Mouse (Mus musculus) midbrain, embryonic 14.5 days (tissue): ENCODE measurements around the gene Fam168a. TPM values are rescaled to one million over a fixed set of nuclear protein-coding genes. Genes with fewer than 3 reads are reported as not detected.

Experiments used
- ATAC-seq: fragments of 200-750 bp; cut with Nextera tagmentation; 2 replicates; pipeline ENCODE4 v1.8.0; 2017; ENCODE audit warnings: moderate number of reproducible peaks, moderate library complexity; ENCODE audit not compliant: low FRiP score, low TSS enrichment
- DNase-seq: peaks from one replicate; pipeline ENCODE4 v3.0.0-alpha.2; 2015
- H3K27ac ChIP-seq: fragments of 300-500 bp; sonication (generic); replicated peaks from 2 replicates; pipeline ENCODE4 v1.5.1; 2014; ENCODE audit warnings: mild to moderate bottlenecking, low read depth, low read length, moderate library complexity
- H3K27me3 ChIP-seq: fragments of 300-500 bp; sonication (generic); 2 replicates; pipeline ENCODE4 v1.6.1; 2014; ENCODE audit warnings: low read length, control low read depth, mixed read lengths; ENCODE audit not compliant: control insufficient read depth, insufficient read depth
- H3K36me3 ChIP-seq: fragments of 300-500 bp; sonication (generic); 2 replicates; pipeline ENCODE4 v1.6.1; 2014; ENCODE audit warnings: low read length, control low read depth; ENCODE audit not compliant: control insufficient read depth, insufficient read depth
- H3K4me1 ChIP-seq: fragments of 300-500 bp; sonication (generic); 2 replicates; pipeline ENCODE4 v1.6.1; 2014; ENCODE audit warnings: mild to moderate bottlenecking, antibody characterized with exemption, low read length, control low read depth; ENCODE audit not compliant: control insufficient read depth, insufficient read depth
- H3K4me2 ChIP-seq: fragments of 300-500 bp; sonication (generic); 2 replicates; pipeline ENCODE4 v1.6.1; 2014; ENCODE audit warnings: mild to moderate bottlenecking, low read length, moderate library complexity
- H3K4me3 ChIP-seq: fragments of 300-500 bp; sonication (generic); replicated peaks from 2 replicates; pipeline ENCODE4 v1.5.1; 2014; ENCODE audit warnings: low read depth, low read length
- H3K9ac ChIP-seq: fragments of 300-500 bp; sonication (generic); replicated peaks from 2 replicates; pipeline ENCODE4 v1.6.1; 2014; ENCODE audit warnings: mild to moderate bottlenecking, low read length, moderate library complexity
- H3K9me3 ChIP-seq: fragments of 300-500 bp; sonication (generic); 2 replicates; pipeline ENCODE4 v1.6.1; 2016; ENCODE audit warnings: low read length, control low read depth, mixed read lengths; ENCODE audit not compliant: control insufficient read depth
- WGBS: fragments of 180-500 bp; shearing (Covaris S2); extraction: QIAGEN DNeasy Blood & Tissue Kit; methylation state at CpG from one replicate; pipeline ENCODE4 v1.1.7; 2014; 5-methylcytosine and 5-hydroxymethylcytosine counted together
- polyA plus RNA-seq: library from polyadenylated mRNA; unstranded; fragments of >200 nt; fragmentation: Nextera tagmentation; extraction: Ambion mirVana; gene quantifications from 2 replicates; pipeline ENCODE4 v1.2.1, GENCODE M21; 2014

Fam168a gene
- polyA plus RNA-seq, 1 experiment from 2014 or later: 113 TPM

GRCm38 (mm10) chr7:100853396-100853795 is 147.0 kb downstream of the Fam168a start:
- DNase-seq (no peak), ATAC-seq (no peak)
- 89% methylated on average over 3 of the region's 3 CpGs for WGBS
- no peak overlapping the region for H3K9ac ChIP-seq
- H3K4me2 ChIP-seq: no peak overlapping the region
- H3K4me1 ChIP-seq: peaks cover 4% of the 10 kb centered on the region; the same call in 1 of the 2 replicates
- no peak overlapping the region for H3K27ac ChIP-seq
- H3K36me3 ChIP-seq: no peaks in the 10 kb centered on the region
- no peaks in the 10 kb centered on the region for H3K27me3 ChIP-seq
- H3K9me3 ChIP-seq: no peaks in the 10 kb centered on the region
- H3K4me3 ChIP-seq: no peak overlapping the region

- DNase-seq: no peak
- 55% methylated on average over 6 of the region's 6 CpGs for WGBS
These were observed 147.8 kb downstream of the Fam168a start for GRCm38 (mm10) chr7:100854137-100854814.

GRCm38 (mm10) chr7:100854861-100855260 is 148.4 kb downstream of the Fam168a start:
- WGBS: 74% methylated on average over 5 of the region's 5 CpGs
- H3K4me1 ChIP-seq: peaks cover 4% of the 10 kb centered on the region; the same call in 1 of the 2 replicates
- no peak overlapping the region for H3K4me3 ChIP-seq
- no peak overlapping the region for H3K4me2 ChIP-seq
- ATAC-seq (no peak), DNase-seq (no peak)
- H3K9me3 ChIP-seq: no peaks in the 10 kb centered on the region
- no peaks in the 10 kb centered on the region for H3K36me3 ChIP-seq
- no peak overlapping the region for H3K9ac ChIP-seq
- no peak overlapping the region for H3K27ac ChIP-seq
- no peaks in the 10 kb centered on the region for H3K27me3 ChIP-seq

More at GRCm38 (mm10) chr7:100854137-100854814, 147.8 kb downstream of the Fam168a start:
- Histone ChIP-seq H3K27me3 (no peaks in the 10 kb centered on the region), H3K9me3 (no peaks in the 10 kb centered on the region), H3K4me3 (no peak overlapping the region), H3K4me1 (peaks cover 4% of the 10 kb centered on the region; the same call in 1 of the 2 replicates), H3K27ac (no peak overlapping the region), H3K9ac (no peak overlapping the region), H3K36me3 (no peaks in the 10 kb centered on the region), H3K4me2 (no peak overlapping the region)
- ATAC-seq: no peak

DNA sequence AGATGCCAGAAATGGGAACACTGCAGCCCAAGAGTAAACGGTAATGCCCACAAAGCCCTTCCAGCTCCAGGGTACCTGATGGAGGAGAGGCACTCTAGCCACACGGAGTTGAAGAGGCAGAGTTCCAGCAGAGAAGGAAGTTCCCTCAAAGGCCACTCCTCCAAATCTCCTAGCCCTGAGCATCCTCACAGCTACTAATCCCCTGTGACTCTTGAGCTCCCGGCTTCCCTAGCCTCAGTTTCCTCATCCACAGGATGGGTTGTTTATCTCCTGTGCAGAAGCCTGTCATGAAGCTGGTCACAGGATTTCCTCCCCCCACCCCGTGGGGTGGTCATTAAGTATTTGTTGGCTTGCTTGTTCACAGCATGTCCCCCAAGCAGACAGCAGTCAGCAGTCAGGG is 148.9 kb downstream of the Fam168a start:
- 48% methylated on average over 4 of the region's 4 CpGs for WGBS
- Histone ChIP-seq H3K27me3 (no peaks in the 10 kb centered on the region), H3K27ac (no peak overlapping the region), H3K9ac (no peak overlapping the region), H3K4me1 (peaks cover 4% of the 10 kb centered on the region; the same call in 1 of the 2 replicates), H3K4me2 (no peak overlapping the region), H3K36me3 (no peaks in the 10 kb centered on the region), H3K4me3 (no peak overlapping the region), H3K9me3 (no peaks in the 10 kb centered on the region)
- DNase-seq (no peak), ATAC-seq (no peak)

DNA sequence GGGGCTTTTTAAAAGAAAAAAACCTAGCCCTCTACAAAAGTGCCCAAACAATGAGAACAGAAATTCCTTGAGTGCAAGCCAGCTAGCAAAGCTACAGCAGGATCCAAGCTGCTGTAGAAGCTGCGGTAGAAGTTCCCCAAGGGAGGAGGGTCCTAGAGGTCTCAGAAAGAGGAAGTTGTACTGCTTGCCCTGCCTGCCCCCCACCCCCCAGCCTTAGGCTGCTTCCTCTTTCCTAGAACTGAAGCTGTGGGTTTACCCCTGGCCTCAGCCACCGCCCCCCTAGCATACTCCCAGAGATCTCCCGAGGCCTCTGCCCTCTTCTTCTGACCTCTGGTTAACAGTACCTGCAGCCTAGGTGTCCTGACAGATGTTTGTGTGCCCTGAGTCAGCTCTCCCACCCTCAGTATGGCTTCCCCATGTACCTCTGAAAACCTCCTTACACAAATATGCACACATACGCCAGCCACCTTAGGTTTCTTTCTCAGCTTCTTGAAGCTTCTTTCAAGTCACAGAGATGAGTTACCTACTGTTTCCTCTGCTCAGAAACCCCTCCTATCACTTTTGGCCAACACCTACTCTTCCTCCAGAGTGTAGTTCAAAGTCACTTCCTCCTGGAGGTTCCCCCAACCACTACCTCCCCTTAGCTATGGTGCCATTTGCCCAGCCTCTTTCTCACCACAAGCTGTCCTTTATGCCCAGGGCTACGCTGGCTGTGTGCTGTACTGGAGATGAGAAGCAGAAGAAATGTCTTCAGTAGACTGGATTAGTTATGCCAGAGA is 149.5 kb downstream of the Fam168a start:
- DNase-seq: peak; percentile 20

DNA sequence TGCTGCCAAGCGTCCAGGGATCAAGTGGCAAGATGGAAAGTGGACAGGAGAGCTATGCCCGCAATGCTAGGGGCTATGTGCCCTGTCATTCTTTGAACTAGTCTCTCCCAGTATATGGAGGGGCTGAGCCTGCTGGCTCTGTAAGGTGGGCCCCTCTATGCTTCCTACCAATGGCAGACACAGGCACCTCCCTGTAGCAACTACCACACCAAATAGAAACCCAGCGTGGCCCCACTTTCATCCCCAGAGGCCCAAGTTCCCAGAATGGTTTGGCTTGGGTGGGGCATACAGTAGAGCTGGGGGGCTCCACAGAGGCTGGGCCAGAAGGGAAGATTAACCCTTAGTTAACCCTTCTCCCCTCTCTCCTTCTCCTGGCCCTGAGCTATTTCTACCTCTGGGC is 154.0 kb downstream of the Fam168a start:
- no peak for ATAC-seq
- 93% methylated on average over 3 of the region's 3 CpGs for WGBS
- H3K36me3 ChIP-seq: no peaks in the 10 kb centered on the region

More for the DNA sequence above, 149.5 kb downstream of the Fam168a start:
- H3K36me3 ChIP-seq: no peaks in the 10 kb centered on the region
- 73% methylated on average over 5 of the region's 5 CpGs for WGBS
- H3K4me2 ChIP-seq: no peak overlapping the region
- no peak overlapping the region for H3K27ac ChIP-seq
- no peak for ATAC-seq
- H3K27me3 ChIP-seq: no peaks in the 10 kb centered on the region
- no peak overlapping the region for H3K4me3 ChIP-seq
- H3K9ac ChIP-seq: no peak overlapping the region
- H3K9me3 ChIP-seq: no peaks in the 10 kb centered on the region
- peaks cover 4% of the 10 kb centered on the region; the same call in 1 of the 2 replicates for H3K4me1 ChIP-seq

DNA sequence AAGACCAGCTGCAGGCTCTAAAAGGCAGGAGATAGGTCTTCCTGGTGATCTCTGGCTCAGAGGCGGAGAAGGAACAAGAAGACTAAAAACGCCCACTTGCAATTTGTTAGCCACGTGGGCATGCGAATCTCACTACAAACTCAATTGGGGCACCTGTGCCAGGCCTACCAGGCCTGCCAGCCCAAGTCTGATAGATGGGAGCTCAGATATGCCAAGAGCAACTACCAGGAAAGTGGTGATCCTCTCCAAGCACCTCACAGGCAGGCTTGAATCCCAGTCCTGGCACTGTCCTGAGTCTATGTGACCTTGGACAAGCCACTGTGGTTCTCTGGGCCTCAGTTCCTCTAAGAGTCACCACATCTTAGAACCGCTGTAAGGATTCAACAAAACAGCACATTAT is 154.8 kb downstream of the Fam168a start:
- 0 out of 2 replicates have a peak, but pooled peaks cover 5% of the 10 kb centered on the region for H3K4me1 ChIP-seq
- H3K4me3 ChIP-seq: no peak overlapping the region
- H3K36me3 ChIP-seq: no peaks in the 10 kb centered on the region
- DNase-seq (no peak), ATAC-seq (no peak)
- H3K9ac ChIP-seq: no peak overlapping the region
- no peaks in the 10 kb centered on the region for H3K9me3 ChIP-seq
- H3K4me2 ChIP-seq: no peak overlapping the region
- H3K27me3 ChIP-seq: no peaks in the 10 kb centered on the region
- no peak overlapping the region for H3K27ac ChIP-seq
- WGBS: 91% methylated on average over 5 of the region's 5 CpGs

More for the DNA sequence above, 154.0 kb downstream of the Fam168a start:
- H3K4me1 ChIP-seq: 0 out of 2 replicates have a peak, but pooled peaks cover 5% of the 10 kb centered on the region
- no peak overlapping the region for H3K27ac ChIP-seq
- H3K9ac ChIP-seq: no peak overlapping the region
- no peaks in the 10 kb centered on the region for H3K9me3 ChIP-seq
- DNase-seq: no peak
- H3K4me2 ChIP-seq: no peak overlapping the region
- H3K27me3 ChIP-seq: no peaks in the 10 kb centered on the region
- H3K4me3 ChIP-seq: no peak overlapping the region

GRCm38 (mm10) chr7:100862353-100862752 is 155.9 kb downstream of the Fam168a start:
- H3K27ac ChIP-seq: no peak overlapping the region; the same call in 1 of the 2 replicates
- ATAC-seq (no peak), DNase-seq (no peak)
- H3K4me3 ChIP-seq: peak overlapping the region; percentile 73
- no peaks in the 10 kb centered on the region for H3K36me3 ChIP-seq
- H3K4me2 ChIP-seq: peak overlapping the region; percentile 96
- 0 out of 2 replicates have a peak, but pooled peaks cover 5% of the 10 kb centered on the region for H3K4me1 ChIP-seq
- H3K27me3 ChIP-seq: no peaks in the 10 kb centered on the region
- WGBS: 5% methylated on average over 4 of the region's 4 CpGs
- peak overlapping the region; percentile 67 for H3K9ac ChIP-seq
- H3K9me3 ChIP-seq: no peaks in the 10 kb centered on the region
